In genomic region chr12:104997641-104998293, GRCm38 (mm10) we compare ENCODE assay signal across 17 mouse cellular contexts. TPM values are rescaled to one million over a fixed set of nuclear protein-coding genes. Genes with fewer than 3 reads are reported as not detected.
DNase-seq lines count a peak whose midpoint lies in the region; ATAC-seq lines count a peak whose summit lies in the region.
"Had no signal": no experiment of that assay in that cellular context is flagged by ENCODE, and none has a peak within 500 bp of the region (broad histone marks: within the 10 kb centered on the region; RNA-seq: fewer than 3 reads in every experiment).

No protein-coding gene starts in this region.

- ATAC-seq in liver, embryonic 11.5 days (replicated peaks; ENCODE audit: low FRiP score), result 0 out of 2 replicates have a peak, but pooled peaks have one; percentile 27
- peak; percentile 35 for ATAC-seq in megakaryocyte progenitor cell, adult 5-6 weeks (replicated peaks; ENCODE audit: poor library complexity)
- no peak for ATAC-seq in midbrain, embryonic 14.5 days (ENCODE audit: low FRiP score, low TSS enrichment)
- ATAC-seq: activated CD4-positive, CD25-positive, alpha-beta regulatory T cell, adult 4 months; hindbrain, embryonic 16.5 days had no signal

- no peaks in the 10 kb centered on the region for H3K27me3 ChIP-seq in liver, embryonic 11.5 days (replicated peaks; ENCODE audit: control insufficient read depth, insufficient read depth, low read length)
- no peaks in the 10 kb centered on the region for H3K27me3 ChIP-seq in midbrain, embryonic 14.5 days (ENCODE audit: control insufficient read depth, insufficient read depth, low read length)

- no peak overlapping the region for H3K4me3 ChIP-seq in liver, embryonic 11.5 days (ENCODE audit: low read depth, low read length)
- H3K4me3 ChIP-seq in midbrain, embryonic 14.5 days (replicated peaks; ENCODE audit: low read depth, low read length), result no peak overlapping the region
- H3K4me3 ChIP-seq: erythroblast, embryonic 14.5 days; kidney, embryonic 15.5 days; myocyte had no signal

- peaks cover 27% of the 10 kb centered on the region for H3K4me1 ChIP-seq in liver, embryonic 11.5 days (replicated peaks; ENCODE audit: control insufficient read depth, insufficient read depth, low read length)
- no peaks in the 10 kb centered on the region for H3K4me1 ChIP-seq in midbrain, embryonic 14.5 days (ENCODE audit: control insufficient read depth, insufficient read depth, low read length)

- 62% methylated on average over 10 of the region's 10 CpGs for whole genome bisulfite sequencing in liver, embryonic 11.5 days
- WGBS in midbrain, embryonic 14.5 days, result 88% methylated on average over 10 of the region's 10 CpGs

- no peaks in the 10 kb centered on the region for H3K36me3 ChIP-seq in liver, embryonic 11.5 days (ENCODE audit: control insufficient read depth, insufficient read depth, low read length)
- H3K36me3 ChIP-seq in midbrain, embryonic 14.5 days (ENCODE audit: control insufficient read depth, insufficient read depth, low read length), result no peaks in the 10 kb centered on the region
- H3K36me3 ChIP-seq: kidney, embryonic 15.5 days had no signal

- H3K9ac ChIP-seq in liver, embryonic 11.5 days (ENCODE audit: low read depth, low read length), result no peak overlapping the region
- no peak overlapping the region for H3K9ac ChIP-seq in midbrain, embryonic 14.5 days (replicated peaks; ENCODE audit: low read length)
- H3K9ac ChIP-seq: kidney, embryonic 15.5 days had no signal

- intact Hi-C loops in gastrocnemius, postnatal 14 days (cut with DNase I; ENCODE audit: low total_unique reads), result no loop called here

- no peaks in the 10 kb centered on the region for H3K9me3 ChIP-seq in liver, embryonic 11.5 days (ENCODE audit: control insufficient read depth, low read length)
- H3K9me3 ChIP-seq in midbrain, embryonic 14.5 days (ENCODE audit: control insufficient read depth, low read length), result no peaks in the 10 kb centered on the region
- H3K9me3 ChIP-seq: kidney, embryonic 15.5 days had no signal

- DNase-seq in heart, adult 11 months, result peak; percentile 89
- DNase-seq in heart, adult 8-10 months (ENCODE audit: low spot score), result no peak
- peak; percentile 48 for DNase-seq in c-Kit-positive CD71-positive TER-119-negative erythroid progenitor cells, embryonic 14.5 days (ENCODE audit: low read depth)
- DNase-seq in liver, embryonic 11.5 days (ENCODE audit: low spot score), result no peak
- no peak for DNase-seq in gastrocnemius, adult 18-20 months (ENCODE audit: low spot score)
- DNase-seq in gastrocnemius, postnatal 14 days, result no peak
- DNase-seq in midbrain, embryonic 14.5 days, result no peak
- DNase-seq: cerebellum, adult 2 months; lung, adult 2 months; right cerebral cortex, postnatal 4 days had no signal

- H3K4me2 ChIP-seq in liver, embryonic 11.5 days, result 0 out of 2 replicates have a peak overlapping the region, but pooled peaks have one; percentile 3
- H3K4me2 ChIP-seq in midbrain, embryonic 14.5 days (ENCODE audit: low read length), result no peak overlapping the region
- H3K4me2 ChIP-seq: kidney, embryonic 15.5 days; midbrain, embryonic 11.5 days had no signal

- H3K27ac ChIP-seq in liver, embryonic 11.5 days (ENCODE audit: low read depth, low read length), result no peak overlapping the region
- no peak overlapping the region for H3K27ac ChIP-seq in midbrain, embryonic 14.5 days (replicated peaks; ENCODE audit: low read depth, low read length)
- H3K27ac ChIP-seq: kidney, embryonic 15.5 days had no signal

RNA-seq across cellular contexts. Expression of gene Syne3, which starts 11.8 kb away (rescaled TPM):
- 10 to 100 TPM in 1 of 4 experiments, 1 to 10 TPM in 3; 7.2 to 10.5 (median 7.7) TPM for total RNA-seq in heart, adult 8-10 months (2022)
- 1.4 and 1.8 TPM in 2 replicates for polyA plus RNA-seq in liver, embryonic 11.5 days (2014; fragmentation: Nextera tagmentation; extraction: Ambion mirVana)
- total RNA-seq in megakaryocyte progenitor cell, adult 5-6 weeks (2015), result 10.1 and 13.1 TPM in 2 replicates
- total RNA-seq in megakaryocyte progenitor cell, adult 5-6 weeks (2017), result 19.5 and 21.1 TPM in 2 replicates
- 1 to 10 TPM; 3.6 to 4.3 TPM for total RNA-seq in gastrocnemius, adult 18-20 months (2021)
- total RNA-seq in gastrocnemius, postnatal 14 days (2021), result 1 to 10 TPM; 5.7 TPM
- 0.04 TPM in 1 of 2 replicates, not detected in the other for polyA plus RNA-seq in midbrain, embryonic 14.5 days (2014; fragmentation: Nextera tagmentation; extraction: Ambion mirVana)
- polyA plus RNA-seq: midbrain, embryonic 11.5 days had no signal

RNA-seq across cellular contexts. Expression of gene Glrx5, which starts 34.7 kb away (rescaled TPM):
- 100 to 1,000 TPM in 1 of 4 experiments, 10 to 100 TPM in 3; 74.2 to 104 (median 85.4) TPM for total RNA-seq in heart, adult 8-10 months (2022)
- polyA plus RNA-seq in liver, embryonic 11.5 days (2014; fragmentation: Nextera tagmentation; extraction: Ambion mirVana), result 610 and 611 TPM in 2 replicates
- 58.1 and 65.3 TPM in 2 replicates for total RNA-seq in megakaryocyte progenitor cell, adult 5-6 weeks (2015)
- 26.9 and 30.1 TPM in 2 replicates for total RNA-seq in megakaryocyte progenitor cell, adult 5-6 weeks (2017)
- total RNA-seq in gastrocnemius, adult 18-20 months (2021), result 10 to 100 TPM; 54.6 to 57.3 TPM
- 10 to 100 TPM; 66.0 to 67.1 TPM for total RNA-seq in gastrocnemius, postnatal 14 days (2021)
- polyA plus RNA-seq in midbrain, embryonic 14.5 days (2014; fragmentation: Nextera tagmentation; extraction: Ambion mirVana), result 171 and 175 TPM in 2 replicates

Comparison
In these comparisons a context has a peak if more than half of its experiments do, and no peak if none do; other contexts are left out.
1. DNase-seq: peak in heart, adult 11 months (single experiment) and c-Kit-positive CD71-positive TER-119-negative erythroid progenitor cells, embryonic 14.5 days (single experiment); none in heart, adult 8-10 months (single experiment), liver, embryonic 11.5 days (single experiment), gastrocnemius, adult 18-20 months (single experiment), gastrocnemius, postnatal 14 days (single experiment) and midbrain, embryonic 14.5 days (single experiment).